Mouse (Mus musculus) ES-E14 (cell line): ENCODE data around the gene Shank3.

Experiments
- CHD2 ChIP-seq: IDR thresholded peaks from 2 replicates; pipeline ENCODE4 v1.6.1; 2014; ENCODE audit warnings: mild to moderate bottlenecking, low read depth, low read length, inconsistent platforms
- MAFK ChIP-seq: IDR thresholded peaks from 2 replicates; pipeline ENCODE4 v1.6.1; 2014; ENCODE audit warnings: mild to moderate bottlenecking, low read depth, low read length, inconsistent platforms; ENCODE audit not compliant: insufficient read depth

DNA sequence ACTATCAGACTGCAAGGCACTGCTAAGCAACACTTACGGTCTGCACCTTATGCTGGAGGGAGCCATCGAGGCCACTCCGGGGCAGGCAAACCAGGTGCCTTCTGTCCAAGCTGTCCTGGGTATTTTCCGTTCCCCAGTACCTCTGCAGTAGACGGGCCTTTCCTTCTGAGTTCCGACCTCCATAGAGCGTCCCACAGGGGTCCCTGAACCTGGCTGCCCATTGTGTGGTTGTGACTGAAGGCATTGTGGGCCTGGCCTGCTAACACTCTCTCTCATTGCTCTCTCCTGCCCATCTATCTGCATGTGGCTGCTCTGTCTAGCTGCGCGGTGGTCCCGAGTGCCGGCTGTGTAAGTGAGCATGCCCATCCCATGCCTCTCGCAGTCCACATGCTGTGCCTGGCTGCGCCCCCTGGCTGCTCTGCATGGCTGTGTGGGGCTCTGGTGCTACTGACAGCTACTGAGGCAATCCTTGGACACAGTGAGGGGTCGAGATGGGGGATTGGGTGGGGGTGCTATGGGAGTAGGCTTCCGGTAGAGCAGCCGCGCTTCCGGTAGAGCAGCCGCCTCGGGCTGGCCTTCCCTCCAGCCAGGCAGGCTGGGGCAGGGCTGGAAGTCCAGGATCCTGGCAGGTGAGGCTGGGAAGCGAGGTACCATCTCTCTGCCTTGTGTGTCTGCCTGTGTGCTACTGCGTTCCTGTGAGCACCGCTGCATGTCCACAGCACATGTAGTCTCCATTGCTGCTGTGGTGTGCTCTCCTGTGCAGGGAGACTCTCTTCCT is 57.2 kb downstream of the Shank3 start:
- TF ChIP-seq MAFK (no peak), CHD2 (no peak)
